ENCODE assay signal across 26 mouse cellular contexts in the genomic region with DNA sequence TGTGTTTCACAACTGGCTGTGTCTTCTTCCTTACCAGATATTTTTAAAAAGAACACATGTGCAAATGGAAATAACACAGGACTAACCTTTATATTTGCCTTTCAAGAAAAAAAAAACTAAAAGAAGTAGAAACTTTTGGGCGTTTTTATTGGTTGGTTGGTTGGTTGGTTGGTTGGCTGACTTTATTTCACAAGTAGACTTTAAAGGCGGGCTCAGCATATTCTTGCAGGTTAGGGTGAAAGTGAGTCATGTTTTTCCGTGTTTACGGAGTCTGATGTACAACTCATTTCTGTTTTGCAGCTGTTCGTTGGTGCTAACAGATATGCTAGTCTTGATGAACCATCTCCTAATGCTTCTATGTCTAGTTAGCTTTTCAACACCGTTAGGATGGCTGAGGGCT.
DNase-seq lines count a peak whose midpoint lies in the region; ATAC-seq lines count a peak whose summit lies in the region.
"Had no signal": no experiment of that assay in that cellular context is flagged by ENCODE, and none has a peak within 500 bp of the region (broad histone marks: within the 10 kb centered on the region; RNA-seq: fewer than 3 reads in every experiment).

No protein-coding gene starts in this region.

- 0 out of 2 replicates have a peak overlapping the region, but pooled peaks have one; percentile 38 for H3K27ac ChIP-seq in midbrain, embryonic 15.5 days
- no peak overlapping the region for H3K27ac ChIP-seq in midbrain, embryonic 16.5 days (ENCODE audit: low read length)
- no peak overlapping the region for H3K27ac ChIP-seq in intestine, embryonic 15.5 days
- H3K27ac ChIP-seq: embryonic facial prominence, embryonic 10.5 days; embryonic facial prominence, embryonic 13.5 days; forebrain, embryonic 12.5 days; forebrain, embryonic 15.5 days; heart, adult 2 months; heart, embryonic 10.5 days; heart, embryonic 13.5 days; hindbrain, embryonic 15.5 days had no signal

- no peaks in the 10 kb centered on the region for H3K27me3 ChIP-seq in midbrain, embryonic 15.5 days (replicated peaks)
- H3K27me3 ChIP-seq in midbrain, embryonic 16.5 days (ENCODE audit: control insufficient read depth, insufficient read depth, low read depth, low read length) = no peaks in the 10 kb centered on the region
- H3K27me3 ChIP-seq in intestine, embryonic 15.5 days (replicated peaks) = no peaks in the 10 kb centered on the region
- H3K27me3 ChIP-seq: embryonic facial prominence, embryonic 13.5 days; forebrain, embryonic 12.5 days; forebrain, embryonic 15.5 days; heart, embryonic 13.5 days; hindbrain, embryonic 15.5 days had no signal

- peaks cover 18% of the 10 kb centered on the region for H3K4me1 ChIP-seq in midbrain, embryonic 15.5 days
- peaks cover 23% of the 10 kb centered on the region for H3K4me1 ChIP-seq in midbrain, embryonic 16.5 days (ENCODE audit: control insufficient read depth, insufficient read depth, low read length)
- no peaks in the 10 kb centered on the region for H3K4me1 ChIP-seq in intestine, embryonic 15.5 days (replicated peaks)
- H3K4me1 ChIP-seq: embryonic facial prominence, embryonic 10.5 days; embryonic facial prominence, embryonic 13.5 days; forebrain, embryonic 12.5 days; forebrain, embryonic 15.5 days; heart, embryonic 10.5 days had no signal

- no peaks in the 10 kb centered on the region for H3K36me3 ChIP-seq in midbrain, embryonic 15.5 days (replicated peaks)
- H3K36me3 ChIP-seq in midbrain, embryonic 16.5 days (ENCODE audit: control insufficient read depth, insufficient read depth, low read length) = no peaks in the 10 kb centered on the region
- H3K36me3 ChIP-seq in intestine, embryonic 15.5 days = no peaks in the 10 kb centered on the region
- H3K36me3 ChIP-seq: embryonic facial prominence, embryonic 10.5 days; embryonic facial prominence, embryonic 13.5 days; forebrain, embryonic 12.5 days; forebrain, embryonic 15.5 days; heart, embryonic 10.5 days had no signal

- no peak for ATAC-seq in midbrain, embryonic 15.5 days (replicated peaks)
- ATAC-seq in midbrain, embryonic 16.5 days = no peak
- peak; percentile 90 for ATAC-seq in CD4-positive, CD25-positive, alpha-beta regulatory T cell, adult 4 months
- peak; percentile 89 for ATAC-seq in inflammation-experienced regulatory T-cells, adult 6 months
- no peak for ATAC-seq in intestine, embryonic 15.5 days
- ATAC-seq: forebrain, embryonic 15.5 days had no signal

- DNase-seq in kidney, adult 9 months = no peak
- DNase-seq: adrenal gland, adult 8-10 months; adrenal gland, postnatal 25 days; cerebellum, adult 11-12 months; cerebellum, adult 8-10 months; cerebellum, postnatal 10 days; cerebellum, postnatal 36 days; embryo, embryonic 11 days; gastrocnemius, postnatal 10 days; gastrocnemius, postnatal 36 days; heart, adult 2 months; heart, postnatal 14 days; heart, postnatal 4 days had no signal

- no peak overlapping the region for H3K4me3 ChIP-seq in midbrain, embryonic 15.5 days
- no peak overlapping the region for H3K4me3 ChIP-seq in midbrain, embryonic 16.5 days (ENCODE audit: low read depth, low read length)
- no peak overlapping the region for H3K4me3 ChIP-seq in intestine, embryonic 15.5 days (replicated peaks)
- H3K4me3 ChIP-seq: embryonic facial prominence, embryonic 10.5 days; embryonic facial prominence, embryonic 13.5 days; erythroblast, embryonic 14.5 days; forebrain, embryonic 12.5 days; forebrain, embryonic 15.5 days; heart, adult 2 months; heart, embryonic 10.5 days; heart, embryonic 13.5 days; hindbrain, embryonic 15.5 days had no signal

- H3K9ac ChIP-seq in midbrain, embryonic 15.5 days = no peak overlapping the region
- no peak overlapping the region for H3K9ac ChIP-seq in midbrain, embryonic 16.5 days (ENCODE audit: low read depth, low read length)
- H3K9ac ChIP-seq in intestine, embryonic 15.5 days = no peak overlapping the region
- H3K9ac ChIP-seq: embryonic facial prominence, embryonic 13.5 days; forebrain, embryonic 12.5 days; forebrain, embryonic 15.5 days; heart, embryonic 13.5 days; hindbrain, embryonic 15.5 days had no signal

- WGBS in midbrain, embryonic 15.5 days = 92% methylated on average over 6 of the region's 6 CpGs
- WGBS in midbrain, embryonic 16.5 days = 92% methylated on average over 6 of the region's 6 CpGs
- WGBS in intestine, embryonic 15.5 days = 90% methylated on average over 6 of the region's 6 CpGs

- H3K9me3 ChIP-seq in midbrain, embryonic 15.5 days = no peaks in the 10 kb centered on the region
- H3K9me3 ChIP-seq in midbrain, embryonic 16.5 days (replicated peaks; ENCODE audit: control insufficient read depth, low read length, poor library complexity, severe bottlenecking) = no peaks in the 10 kb centered on the region
- no peaks in the 10 kb centered on the region for H3K9me3 ChIP-seq in intestine, embryonic 15.5 days
- H3K9me3 ChIP-seq: embryonic facial prominence, embryonic 10.5 days; embryonic facial prominence, embryonic 13.5 days; forebrain, embryonic 12.5 days; forebrain, embryonic 15.5 days; heart, embryonic 10.5 days; heart, embryonic 13.5 days; hindbrain, embryonic 15.5 days had no signal

- no peak overlapping the region for H3K4me2 ChIP-seq in midbrain, embryonic 15.5 days
- no peak overlapping the region for H3K4me2 ChIP-seq in midbrain, embryonic 16.5 days (ENCODE audit: low read length)
- no peak overlapping the region for H3K4me2 ChIP-seq in intestine, embryonic 15.5 days (replicated peaks)
- H3K4me2 ChIP-seq: embryonic facial prominence, embryonic 13.5 days; forebrain, embryonic 12.5 days; forebrain, embryonic 15.5 days; heart, embryonic 13.5 days; hindbrain, embryonic 15.5 days had no signal

Comparison
In these comparisons a context has a peak if more than half of its experiments do, and no peak if none do; other contexts are left out.
1. ATAC-seq: peak in CD4-positive, CD25-positive, alpha-beta regulatory T cell, adult 4 months (single experiment) and inflammation-experienced regulatory T-cells, adult 6 months (single experiment); none in midbrain, embryonic 15.5 days (single experiment), midbrain, embryonic 16.5 days (single experiment) and intestine, embryonic 15.5 days (single experiment).